Mouse (Mus musculus): ENCODE data around the gene Treml2. TPM values are rescaled to one million over a fixed set of nuclear protein-coding genes. Genes with fewer than 3 reads are reported as not detected.
A peak's percentile ranks its signal among the peaks of the same experiment; 100 is the strongest.

The Treml2 gene
- polyA plus RNA-seq, 1 experiment from 2014 or later = 3.4 TPM

- no peak for ATAC-seq (ENCODE audit: low read depth)
- no peaks in the 10 kb centered on the region for H3K27me3 ChIP-seq (ENCODE audit: control insufficient read depth, insufficient read depth, low read depth, low read length)
- no peak overlapping the region for H3K4me3 ChIP-seq (ENCODE audit: low read depth, low read length)
- no peak overlapping the region for H3K4me2 ChIP-seq (ENCODE audit: low read depth, low read length)
- H3K9me3 ChIP-seq (replicated peaks; ENCODE audit: control insufficient read depth, low read length) = no peaks in the 10 kb centered on the region
- no peak overlapping the region for H3K9ac ChIP-seq (ENCODE audit: low read depth, low read length)
- WGBS (ENCODE audit: insufficient replicate concordance) = 47% methylated on average over 4 of the region's 4 CpGs
- H3K36me3 ChIP-seq (ENCODE audit: control insufficient read depth, insufficient read depth) = no peaks in the 10 kb centered on the region
- H3K4me1 ChIP-seq (ENCODE audit: control insufficient read depth, low read depth, low read length) = peaks cover 43% of the 10 kb centered on the region
- H3K27ac ChIP-seq (ENCODE audit: low read length) = no peak overlapping the region; the same call in 1 of the 2 replicates
Measured at GRCm38 (mm10) chr17:48279002-48279401, 20.3 kb upstream of the Treml2 start.

- peaks cover 23% of the 10 kb centered on the region for H3K4me1 ChIP-seq (ENCODE audit: control insufficient read depth, low read depth, low read length)
Measured at GRCm38 (mm10) chr17:48280943-48281738, 18.2 kb upstream of the Treml2 start.

GRCm38 (mm10) chr17:48281739-48282085 lies 17.6 kb upstream of the Treml2 start:
- Histone ChIP-seq H3K36me3 (ENCODE audit: control insufficient read depth, insufficient read depth) (no peaks in the 10 kb centered on the region), H3K9me3 (replicated peaks; ENCODE audit: control insufficient read depth, low read length) (no peaks in the 10 kb centered on the region), H3K4me3 (ENCODE audit: low read depth, low read length) (peak overlapping the region; percentile 53), H3K9ac (ENCODE audit: low read depth, low read length) (peak overlapping the region; percentile 64), H3K4me2 (ENCODE audit: low read depth, low read length) (peak overlapping the region; percentile 66), H3K27ac (ENCODE audit: low read length) (0 out of 2 replicates have a peak overlapping the region, but pooled peaks have one; percentile 30), H3K4me1 (ENCODE audit: control insufficient read depth, low read depth, low read length) (peaks cover 23% of the 10 kb centered on the region), H3K27me3 (ENCODE audit: control insufficient read depth, insufficient read depth, low read depth, low read length) (no peaks in the 10 kb centered on the region)
- 10% methylated on average over 3 of the region's 3 CpGs for WGBS (ENCODE audit: insufficient replicate concordance)
- peak; percentile 41; the same call in 1 of the 2 replicates for ATAC-seq (ENCODE audit: low read depth)

More at GRCm38 (mm10) chr17:48280943-48281738, 18.2 kb upstream of the Treml2 start:
- ATAC-seq (ENCODE audit: low read depth) = peak; percentile 56; the same call in 1 of the 2 replicates
- Histone ChIP-seq H3K27me3 (ENCODE audit: control insufficient read depth, insufficient read depth, low read depth, low read length) (no peaks in the 10 kb centered on the region), H3K27ac (ENCODE audit: low read length) (0 out of 2 replicates have a peak overlapping the region, but pooled peaks have one; percentile 30), H3K4me3 (ENCODE audit: low read depth, low read length) (peak overlapping the region; percentile 53), H3K4me2 (ENCODE audit: low read depth, low read length) (peak overlapping the region; percentile 66), H3K36me3 (ENCODE audit: control insufficient read depth, insufficient read depth) (no peaks in the 10 kb centered on the region), H3K9me3 (replicated peaks; ENCODE audit: control insufficient read depth, low read length) (no peaks in the 10 kb centered on the region), H3K9ac (ENCODE audit: low read depth, low read length) (peak overlapping the region; percentile 64)
- 21% methylated on average over 18 of the region's 18 CpGs for WGBS (ENCODE audit: insufficient replicate concordance)

GRCm38 (mm10) chr17:48286765-48287164 lies 12.5 kb upstream of the Treml2 start:
- Histone ChIP-seq H3K4me3 (ENCODE audit: low read depth, low read length) (no peak overlapping the region), H3K36me3 (ENCODE audit: control insufficient read depth, insufficient read depth) (no peaks in the 10 kb centered on the region), H3K27me3 (ENCODE audit: control insufficient read depth, insufficient read depth, low read depth, low read length) (no peaks in the 10 kb centered on the region), H3K27ac (ENCODE audit: low read length) (no peak overlapping the region), H3K9me3 (replicated peaks; ENCODE audit: control insufficient read depth, low read length) (no peaks in the 10 kb centered on the region), H3K4me2 (ENCODE audit: low read depth, low read length) (no peak overlapping the region), H3K9ac (ENCODE audit: low read depth, low read length) (no peak overlapping the region), H3K4me1 (ENCODE audit: control insufficient read depth, low read depth, low read length) (peaks cover 11% of the 10 kb centered on the region)
- WGBS (ENCODE audit: insufficient replicate concordance) = 43% methylated on average over 1 of the region's 1 CpGs
- no peak for ATAC-seq (ENCODE audit: low read depth)

- peaks cover 9% of the 10 kb centered on the region for H3K4me1 ChIP-seq (ENCODE audit: control insufficient read depth, low read depth, low read length)
- no peaks in the 10 kb centered on the region for H3K9me3 ChIP-seq (replicated peaks; ENCODE audit: control insufficient read depth, low read length)
- no peak for ATAC-seq (ENCODE audit: low read depth)
- H3K27me3 ChIP-seq (ENCODE audit: control insufficient read depth, insufficient read depth, low read depth, low read length) = no peaks in the 10 kb centered on the region
- no peak overlapping the region for H3K4me2 ChIP-seq (ENCODE audit: low read depth, low read length)
- no peaks in the 10 kb centered on the region for H3K36me3 ChIP-seq (ENCODE audit: control insufficient read depth, insufficient read depth)
- H3K4me3 ChIP-seq (ENCODE audit: low read depth, low read length) = no peak overlapping the region
- 44% methylated on average over 2 of the region's 2 CpGs for WGBS (ENCODE audit: insufficient replicate concordance)
- no peak overlapping the region for H3K9ac ChIP-seq (ENCODE audit: low read depth, low read length)
- no peak overlapping the region for H3K27ac ChIP-seq (ENCODE audit: low read length)
Measured at GRCm38 (mm10) chr17:48287276-48287675, 12.0 kb upstream of the Treml2 start.

GRCm38 (mm10) chr17:48293500-48294194 lies 5.7 kb upstream of the Treml2 start:
- Histone ChIP-seq H3K9me3 (replicated peaks; ENCODE audit: control insufficient read depth, low read length) (no peaks in the 10 kb centered on the region), H3K4me1 (ENCODE audit: control insufficient read depth, low read depth, low read length) (peaks cover 6% of the 10 kb centered on the region), H3K27me3 (ENCODE audit: control insufficient read depth, insufficient read depth, low read depth, low read length) (no peaks in the 10 kb centered on the region), H3K4me2 (ENCODE audit: low read depth, low read length) (no peak overlapping the region), H3K36me3 (ENCODE audit: control insufficient read depth, insufficient read depth) (no peaks in the 10 kb centered on the region), H3K4me3 (ENCODE audit: low read depth, low read length) (no peak overlapping the region), H3K27ac (ENCODE audit: low read length) (no peak overlapping the region), H3K9ac (ENCODE audit: low read depth, low read length) (no peak overlapping the region)
- WGBS (ENCODE audit: insufficient replicate concordance) = 46% methylated on average over 5 of the region's 5 CpGs
- ATAC-seq (ENCODE audit: low read depth) = no peak

- peak overlapping the region; percentile 70 for H3K9ac ChIP-seq (ENCODE audit: low read depth, low read length)
- H3K4me1 ChIP-seq (ENCODE audit: control insufficient read depth, low read depth, low read length) = peaks cover 34% of the 10 kb centered on the region
- H3K36me3 ChIP-seq (ENCODE audit: control insufficient read depth, insufficient read depth) = no peaks in the 10 kb centered on the region; the same call in 1 of the 2 replicates
- peak overlapping the region; percentile 73 for H3K4me2 ChIP-seq (ENCODE audit: low read depth, low read length)
- peak overlapping the region; percentile 67 for H3K4me3 ChIP-seq (ENCODE audit: low read depth, low read length)
- WGBS (ENCODE audit: insufficient replicate concordance) = 8% methylated on average over 7 of the region's 7 CpGs
- H3K27me3 ChIP-seq (ENCODE audit: control insufficient read depth, insufficient read depth, low read depth, low read length) = no peaks in the 10 kb centered on the region
- peak overlapping the region; percentile 90 for H3K27ac ChIP-seq (ENCODE audit: low read length)
- H3K9me3 ChIP-seq (replicated peaks; ENCODE audit: control insufficient read depth, low read length) = no peaks in the 10 kb centered on the region
- ATAC-seq (ENCODE audit: low read depth) = no peak
Measured at GRCm38 (mm10) chr17:48299756-48300155, 458 bp downstream of the Treml2 start.

GRCm38 (mm10) chr17:48300199-48300598 lies 901 bp downstream of the Treml2 start:
- Histone ChIP-seq H3K36me3 (ENCODE audit: control insufficient read depth, insufficient read depth) (no peaks in the 10 kb centered on the region; the same call in 1 of the 2 replicates), H3K27ac (ENCODE audit: low read length) (peak overlapping the region; percentile 90), H3K27me3 (ENCODE audit: control insufficient read depth, insufficient read depth, low read depth, low read length) (no peaks in the 10 kb centered on the region), H3K4me1 (ENCODE audit: control insufficient read depth, low read depth, low read length) (peaks cover 34% of the 10 kb centered on the region), H3K9ac (ENCODE audit: low read depth, low read length) (peak overlapping the region; percentile 70), H3K9me3 (replicated peaks; ENCODE audit: control insufficient read depth, low read length) (no peaks in the 10 kb centered on the region), H3K4me3 (ENCODE audit: low read depth, low read length) (peak overlapping the region; percentile 67), H3K4me2 (ENCODE audit: low read depth, low read length) (peak overlapping the region; percentile 73)
- ATAC-seq (ENCODE audit: low read depth) = peak; percentile 74
- 10% methylated on average over 7 of the region's 7 CpGs for WGBS (ENCODE audit: insufficient replicate concordance)
